Mouse (Mus musculus): ENCODE results near the gene Arl9. TPM values are rescaled to one million over a fixed set of nuclear protein-coding genes. Genes with fewer than 3 reads are reported as not detected.

The Arl9 gene
- polyA plus RNA-seq, 1 experiment from 2014 or later, result 0.18 TPM

GRCm38 (mm10) chr5:77044362-77044761 lies 40.5 kb downstream of the Arl9 start:
- Histone ChIP-seq H3K9ac (ENCODE audit: low read depth, low read length) (no peak overlapping the region), H3K36me3 (ENCODE audit: control insufficient read depth, insufficient read depth) (no peaks in the 10 kb centered on the region), H3K27me3 (ENCODE audit: control insufficient read depth, insufficient read depth, low read depth, low read length) (no peaks in the 10 kb centered on the region), H3K4me2 (ENCODE audit: low read depth, low read length) (no peak overlapping the region), H3K9me3 (replicated peaks; ENCODE audit: control insufficient read depth, low read length) (no peaks in the 10 kb centered on the region), H3K4me1 (ENCODE audit: control insufficient read depth, low read depth, low read length) (no peaks in the 10 kb centered on the region), H3K27ac (ENCODE audit: low read length) (no peak overlapping the region), H3K4me3 (ENCODE audit: low read depth, low read length) (no peak overlapping the region)
- WGBS (ENCODE audit: insufficient replicate concordance), result 26% methylated on average over 5 of the region's 5 CpGs
- ATAC-seq (ENCODE audit: low read depth), result no peak

- no peak overlapping the region for H3K4me3 ChIP-seq (ENCODE audit: low read depth, low read length)
- no peak overlapping the region for H3K27ac ChIP-seq (ENCODE audit: low read length)
- no peaks in the 10 kb centered on the region for H3K27me3 ChIP-seq (ENCODE audit: control insufficient read depth, insufficient read depth, low read depth, low read length)
- H3K4me1 ChIP-seq (ENCODE audit: control insufficient read depth, low read depth, low read length), result no peaks in the 10 kb centered on the region
- H3K9me3 ChIP-seq (replicated peaks; ENCODE audit: control insufficient read depth, low read length), result no peaks in the 10 kb centered on the region
- no peak for ATAC-seq (ENCODE audit: low read depth)
- no peaks in the 10 kb centered on the region for H3K36me3 ChIP-seq (ENCODE audit: control insufficient read depth, insufficient read depth)
- no peak overlapping the region for H3K9ac ChIP-seq (ENCODE audit: low read depth, low read length)
- WGBS (ENCODE audit: insufficient replicate concordance), result 72% methylated on average over 5 of the region's 5 CpGs
- no peak overlapping the region for H3K4me2 ChIP-seq (ENCODE audit: low read depth, low read length)
Observed at GRCm38 (mm10) chr5:77052616-77053015, 48.8 kb downstream of the Arl9 start.

- no peak overlapping the region for H3K9ac ChIP-seq (ENCODE audit: low read depth, low read length)
- H3K27me3 ChIP-seq (ENCODE audit: control insufficient read depth, insufficient read depth, low read depth, low read length), result no peaks in the 10 kb centered on the region
- no peaks in the 10 kb centered on the region for H3K4me1 ChIP-seq (ENCODE audit: control insufficient read depth, low read depth, low read length)
- H3K9me3 ChIP-seq (replicated peaks; ENCODE audit: control insufficient read depth, low read length), result no peaks in the 10 kb centered on the region
- no peaks in the 10 kb centered on the region for H3K36me3 ChIP-seq (ENCODE audit: control insufficient read depth, insufficient read depth)
- WGBS (ENCODE audit: insufficient replicate concordance), result 75% methylated on average over 12 of the region's 12 CpGs
- no peak overlapping the region for H3K27ac ChIP-seq (ENCODE audit: low read length)
- no peak for ATAC-seq (ENCODE audit: low read depth)
- H3K4me2 ChIP-seq (ENCODE audit: low read depth, low read length), result no peak overlapping the region
- no peak overlapping the region for H3K4me3 ChIP-seq (ENCODE audit: low read depth, low read length)
Observed at GRCm38 (mm10) chr5:77056881-77057440, 53.1 kb downstream of the Arl9 start.

Other genes with a start within 250 kb of the Arl9 start
- 5.8 and 6.1 TPM in 2 replicates for gene Aasdh, start 98.5 kb upstream of the Arl9 start, polyA plus RNA-seq (2015; fragmentation: Nextera tagmentation; extraction: Ambion mirVana)
- gene Paics, start 52.7 kb upstream of the Arl9 start, polyA plus RNA-seq (2015; fragmentation: Nextera tagmentation; extraction: Ambion mirVana), result 139 and 155 TPM in 2 replicates
- 18.0 and 20.1 TPM in 2 replicates for gene Ppat, start 52.5 kb upstream of the Arl9 start, polyA plus RNA-seq (2015; fragmentation: Nextera tagmentation; extraction: Ambion mirVana)
- gene Srp72, start 29.4 kb upstream of the Arl9 start, polyA plus RNA-seq (2015; fragmentation: Nextera tagmentation; extraction: Ambion mirVana), result 43.9 and 44.3 TPM in 2 replicates
- gene Thegl, start 12.0 kb downstream of the Arl9 start, polyA plus RNA-seq (2015; fragmentation: Nextera tagmentation; extraction: Ambion mirVana), result 0.22 and 0.43 TPM in 2 replicates
- gene Hopx, start 111.1 kb downstream of the Arl9 start, polyA plus RNA-seq (2015; fragmentation: Nextera tagmentation; extraction: Ambion mirVana), result 0.13 and 0.25 TPM in 2 replicates
- not detected in 2 replicates for gene Spink2, start 207.4 kb downstream of the Arl9 start, polyA plus RNA-seq (2015; fragmentation: Nextera tagmentation; extraction: Ambion mirVana)